Mouse (Mus musculus) intestine, embryonic 16.5 days (tissue): ENCODE measurements around the gene RPS10-NUDT3. TPM values are rescaled to one million over a fixed set of nuclear protein-coding genes. Genes with fewer than 3 reads are reported as not detected.

ENCODE experiments used
- ATAC-seq: fragments of 200-750 bp; cut with Nextera tagmentation; 2 replicates; pipeline ENCODE4 v1.8.0; 2017; ENCODE audit warnings: moderate TSS enrichment, moderate library complexity
- H3K27ac ChIP-seq: fragments of 300-500 bp; sonication (generic); 2 replicates; pipeline ENCODE4 v1.5.1; 2014; ENCODE audit warnings: mild to moderate bottlenecking, low read length
- H3K27me3 ChIP-seq: fragments of 300-500 bp; sonication (generic); replicated peaks from 2 replicates; pipeline ENCODE4 v1.6.1; 2014; ENCODE audit warnings: low read length, control low read depth, mixed read lengths; ENCODE audit not compliant: control insufficient read depth, insufficient read depth
- H3K36me3 ChIP-seq: fragments of 300-500 bp; sonication (generic); 2 replicates; pipeline ENCODE4 v1.6.1; 2014; ENCODE audit warnings: low read length, control low read depth; ENCODE audit not compliant: control insufficient read depth, insufficient read depth
- H3K4me1 ChIP-seq: fragments of 300-500 bp; sonication (generic); 2 replicates; pipeline ENCODE4 v1.6.1; 2014; ENCODE audit warnings: low read length, control low read depth, mixed read lengths; ENCODE audit not compliant: control insufficient read depth, insufficient read depth
- H3K4me2 ChIP-seq: fragments of 300-500 bp; sonication (generic); 2 replicates; pipeline ENCODE4 v1.6.1; 2014; ENCODE audit warnings: low read depth, low read length, control low read depth
- H3K4me3 ChIP-seq: fragments of 300-500 bp; sonication (generic); 2 replicates; pipeline ENCODE4 v1.5.1; 2014; ENCODE audit warnings: mild to moderate bottlenecking, low read length
- H3K9ac ChIP-seq: fragments of 300-500 bp; sonication (generic); 2 replicates; pipeline ENCODE4 v1.6.1; 2014; ENCODE audit warnings: low read depth, low read length
- H3K9me3 ChIP-seq: fragments of 300-500 bp; sonication (generic); 2 replicates; pipeline ENCODE4 v1.6.1; 2016; ENCODE audit warnings: low read length, control low read depth; ENCODE audit not compliant: control insufficient read depth
- WGBS: fragments of 180-500 bp; shearing (Covaris S2); extraction: QIAGEN DNeasy Blood & Tissue Kit; methylation state at CpG from one replicate; pipeline ENCODE4 v1.1.7; 2014; 5-methylcytosine and 5-hydroxymethylcytosine counted together
- polyA plus RNA-seq: library from polyadenylated mRNA; unstranded; fragments of >200 nt; fragmentation: Nextera tagmentation; extraction: Ambion mirVana; gene quantifications from 2 replicates; pipeline ENCODE4 v1.2.1, GENCODE M21; 2015

Gene RPS10-NUDT3
- polyA plus RNA-seq, 1 experiment from 2014 or later = not detected

DNA sequence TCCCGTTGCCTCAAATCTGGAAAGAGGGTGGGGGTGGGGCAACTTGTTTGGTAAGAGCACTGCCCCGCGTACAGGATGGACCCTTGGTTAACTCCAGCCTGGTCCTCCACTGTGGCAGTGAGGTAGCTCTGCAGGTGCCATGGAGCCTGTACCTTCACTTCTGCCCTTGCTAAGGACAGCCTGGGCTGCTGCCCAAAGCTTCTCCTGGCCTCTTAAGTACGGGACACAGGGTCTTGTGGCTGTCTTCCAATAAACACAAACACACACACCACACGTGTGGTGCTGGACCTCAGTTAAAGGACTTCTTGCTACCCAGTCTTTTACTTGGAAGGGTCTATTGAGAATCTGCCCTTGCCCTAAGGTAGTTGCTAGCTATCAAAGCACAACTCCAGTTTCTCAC, 76.2 kb downstream of the RPS10-NUDT3 start:
- H3K9me3 ChIP-seq = no peaks in the 10 kb centered on the region
- peak overlapping the region; percentile 90 for H3K4me2 ChIP-seq
- peaks cover 46% of the 10 kb centered on the region for H3K4me1 ChIP-seq
- ATAC-seq = no peak
- H3K36me3 ChIP-seq = no peaks in the 10 kb centered on the region
- peak overlapping the region; percentile 61 for H3K27ac ChIP-seq
- peak overlapping the region; percentile 83 for H3K4me3 ChIP-seq
- H3K27me3 ChIP-seq = no peaks in the 10 kb centered on the region
- peak overlapping the region; percentile 92 for H3K9ac ChIP-seq
- 12% methylated on average over 5 of the region's 5 CpGs for WGBS

DNA sequence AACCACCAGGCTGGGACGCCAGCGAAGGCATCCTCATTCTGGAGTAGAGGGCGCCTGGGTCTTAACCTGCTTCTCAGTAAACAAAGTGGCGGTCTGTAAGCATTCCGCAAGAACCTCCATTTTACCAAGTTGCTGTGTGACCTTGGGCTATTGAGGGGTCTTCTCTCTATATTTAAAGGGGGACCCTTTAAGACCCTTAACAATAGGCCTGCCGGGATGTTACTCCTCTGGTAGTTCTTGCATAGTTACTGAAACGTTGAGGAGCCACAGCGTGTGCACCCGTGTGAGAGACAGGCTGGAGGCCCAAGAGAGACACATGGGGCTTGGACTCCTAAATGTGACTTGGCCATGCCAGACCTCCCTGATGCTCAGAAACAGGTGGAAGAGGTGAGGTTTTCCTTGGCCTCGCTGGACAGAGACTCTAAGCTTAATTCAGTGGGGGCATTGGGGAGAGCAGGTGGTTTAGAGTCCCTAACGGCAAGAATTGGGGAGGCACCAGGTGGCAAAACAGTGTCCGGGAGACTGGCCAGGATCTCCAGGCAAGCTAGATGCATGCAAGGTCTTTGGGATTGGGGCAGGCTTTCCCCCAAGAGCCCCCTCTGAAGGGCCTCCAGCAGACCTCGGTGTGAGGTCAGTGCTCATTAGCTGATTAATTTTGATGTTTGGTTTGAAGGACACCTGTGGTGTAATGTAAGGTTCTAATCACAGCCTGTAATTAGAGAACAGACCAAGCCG, 76.9 kb downstream of the RPS10-NUDT3 start:
- WGBS = 6% methylated on average over 14 of the region's 14 CpGs
- H3K9me3 ChIP-seq = no peaks in the 10 kb centered on the region
- no peak for ATAC-seq
- H3K27me3 ChIP-seq = no peaks in the 10 kb centered on the region
- H3K4me1 ChIP-seq = peaks cover 44% of the 10 kb centered on the region
- peak overlapping the region; percentile 83 for H3K4me3 ChIP-seq
- peak overlapping the region; percentile 90 for H3K4me2 ChIP-seq
- H3K9ac ChIP-seq = peak overlapping the region; percentile 92
- peak overlapping the region; percentile 96 for H3K27ac ChIP-seq
- H3K36me3 ChIP-seq = no peaks in the 10 kb centered on the region

DNA sequence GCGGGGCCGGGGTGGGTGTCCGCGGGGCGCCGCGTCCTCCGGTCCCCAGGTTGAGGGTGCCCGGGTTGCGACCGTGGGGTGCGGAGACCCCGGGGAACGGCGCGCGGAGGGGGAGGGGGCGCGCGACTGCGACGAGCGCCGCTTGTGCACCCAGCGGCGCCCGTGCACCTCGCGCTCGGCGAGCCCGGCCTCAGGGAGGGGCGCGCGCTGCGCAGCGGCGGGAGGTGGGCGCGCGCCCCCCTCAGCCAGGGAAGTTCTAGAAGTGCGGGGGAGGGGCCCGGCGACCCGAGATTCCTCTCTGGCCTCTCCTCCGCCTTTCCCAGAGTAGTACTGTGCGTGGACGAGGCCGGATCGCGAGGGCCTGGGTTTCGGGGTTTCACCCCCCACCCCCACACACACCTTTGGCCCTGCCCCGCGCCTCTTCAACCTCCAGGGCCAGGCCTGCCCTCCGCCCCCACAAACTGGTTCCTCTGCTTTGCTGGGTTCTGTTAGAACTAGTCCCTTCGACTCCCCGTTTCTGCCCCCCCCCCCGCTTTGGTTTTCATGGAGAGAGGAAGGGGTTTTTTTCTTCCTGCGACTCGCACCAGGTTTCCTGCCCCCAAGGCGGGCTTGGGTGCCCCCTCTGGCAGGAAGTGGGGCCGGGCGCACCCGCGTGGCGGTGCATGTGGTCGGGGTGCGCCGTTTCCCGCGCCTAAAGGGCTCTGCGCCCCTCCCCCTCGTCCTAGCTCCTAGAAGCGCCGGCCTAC, 77.7 kb downstream of the RPS10-NUDT3 start:
- peak overlapping the region; percentile 83 for H3K4me3 ChIP-seq
- peaks cover 44% of the 10 kb centered on the region for H3K4me1 ChIP-seq
- H3K27ac ChIP-seq = peak overlapping the region; percentile 96
- peak overlapping the region; percentile 90 for H3K4me2 ChIP-seq
- no peaks in the 10 kb centered on the region for H3K27me3 ChIP-seq
- no peaks in the 10 kb centered on the region for H3K9me3 ChIP-seq
- peak overlapping the region; percentile 92 for H3K9ac ChIP-seq
- H3K36me3 ChIP-seq = no peaks in the 10 kb centered on the region
- under 1% methylated on average over 65 of the region's 75 CpGs for WGBS
- ATAC-seq = peak; percentile 9

DNA sequence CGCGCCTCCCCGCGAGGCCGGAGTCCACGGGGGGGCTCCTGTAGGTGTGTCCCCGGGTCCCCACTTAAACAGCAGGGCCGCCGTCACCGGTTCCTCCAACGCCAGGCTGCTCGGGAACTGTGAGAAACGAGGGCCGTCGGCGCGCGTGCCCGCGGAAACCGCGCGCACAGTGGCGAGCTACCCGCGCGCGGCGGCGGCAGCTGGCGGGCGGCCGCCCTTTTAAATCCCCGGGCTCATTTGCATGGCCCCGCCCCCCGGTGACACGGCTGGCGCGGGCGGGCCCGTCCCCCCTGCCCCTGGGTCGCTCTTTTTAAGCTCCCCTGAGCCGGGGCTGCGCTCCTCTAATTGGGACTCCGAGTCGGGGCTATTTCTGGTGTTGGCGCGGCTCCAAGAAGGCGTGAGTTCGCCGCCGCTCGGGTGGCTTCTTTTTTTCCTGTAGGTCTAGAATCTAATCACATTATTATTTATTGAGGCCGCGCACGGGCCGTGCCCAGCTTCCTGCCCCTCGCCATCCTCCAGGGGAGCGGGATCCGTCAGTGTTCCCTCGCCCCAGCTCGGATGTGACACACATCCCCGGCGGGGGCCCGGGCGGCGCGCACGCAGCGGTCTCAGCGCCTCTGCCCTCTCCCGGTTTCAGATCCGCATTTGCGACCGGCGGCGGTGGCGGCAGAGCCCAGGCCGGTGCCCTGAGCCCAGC, 78.6 kb downstream of the RPS10-NUDT3 start, which contains the start of gene Hmga1:
Hmga1 (plus strand) TSS at position 183 of the 697 bp plus-strand sequence.
- Histone ChIP-seq H3K4me1 (peaks cover 36% of the 10 kb centered on the region), H3K27ac (peak within 1 kb of the TSS; percentile 96), H3K27me3 (no peaks in the 10 kb centered on the region), H3K4me3 (peak within 1 kb of the TSS; percentile 83), H3K4me2 (peak within 1 kb of the TSS; percentile 90), H3K9ac (peak within 1 kb of the TSS; percentile 92), H3K9me3 (no peaks in the 10 kb centered on the region), H3K36me3 (no peaks in the 10 kb centered on the region)
- peak; percentile 70 for ATAC-seq
- under 1% methylated on average over 78 of the region's 79 CpGs for WGBS

DNA sequence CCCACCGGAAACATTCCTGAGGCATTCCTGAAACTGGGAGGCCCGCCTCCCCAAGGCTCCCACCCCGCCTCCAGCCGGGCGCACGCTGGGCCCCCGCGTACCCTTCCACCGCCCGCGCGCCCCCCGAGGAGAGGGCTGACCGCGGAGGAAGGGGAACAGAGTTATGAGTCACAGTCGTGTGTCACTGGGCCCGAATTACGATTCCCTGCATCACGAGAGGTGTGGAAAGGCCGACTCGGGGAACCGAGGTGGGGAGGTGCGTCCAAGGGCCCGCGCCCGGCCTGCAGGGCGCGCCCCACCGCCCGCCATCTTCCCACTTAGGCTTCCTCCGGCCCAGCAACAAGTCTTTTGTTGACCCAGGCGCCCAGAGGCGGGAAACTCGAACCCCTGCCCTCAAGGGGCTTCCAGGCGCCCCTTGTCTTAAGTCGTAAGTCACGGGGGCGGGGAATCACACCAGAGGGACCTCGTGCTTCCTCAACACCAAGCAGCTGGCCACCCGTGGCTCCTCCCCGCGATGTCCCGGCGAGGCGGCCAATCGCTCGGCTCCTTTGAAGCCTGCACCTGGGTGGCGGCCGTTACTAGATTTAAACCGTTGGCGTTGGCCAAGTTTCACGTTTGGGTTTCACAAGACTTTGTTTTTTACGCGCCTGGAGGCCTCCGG, 79.4 kb downstream of the RPS10-NUDT3 start:
- Histone ChIP-seq H3K4me2 (peak overlapping the region; percentile 90), H3K27me3 (no peaks in the 10 kb centered on the region), H3K27ac (peak overlapping the region; percentile 96), H3K4me3 (peak overlapping the region; percentile 83), H3K36me3 (no peaks in the 10 kb centered on the region), H3K9me3 (no peaks in the 10 kb centered on the region), H3K9ac (peak overlapping the region; percentile 92), H3K4me1 (peaks cover 30% of the 10 kb centered on the region)
- peak; percentile 61 for ATAC-seq
- WGBS = under 1% methylated on average over 47 of the region's 55 CpGs

DNA sequence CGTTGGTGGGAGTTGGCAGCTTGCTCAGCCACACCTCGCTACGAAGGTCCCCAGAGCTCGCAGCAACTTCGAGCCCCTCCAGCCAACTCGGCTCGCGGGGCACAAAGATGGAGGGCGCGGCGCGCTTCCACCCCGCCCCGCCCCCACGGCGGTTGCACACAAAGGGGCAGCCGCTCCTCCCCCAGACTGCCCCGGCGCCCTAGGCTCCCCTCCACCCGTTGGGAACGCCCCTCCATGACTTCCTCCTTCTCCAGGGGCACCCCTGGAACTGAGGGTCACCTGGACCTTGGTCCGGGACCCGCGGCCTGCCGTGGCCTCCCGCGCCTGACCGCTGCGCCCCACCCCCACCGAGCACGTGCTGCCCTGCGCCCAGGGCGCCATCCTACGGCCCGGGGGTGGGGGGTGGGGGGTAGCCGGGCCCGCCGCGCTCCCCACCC, 79.9 kb downstream of the RPS10-NUDT3 start:
- H3K4me3 ChIP-seq = peak overlapping the region; percentile 83
- ATAC-seq = peak; percentile 49
- peaks cover 28% of the 10 kb centered on the region for H3K4me1 ChIP-seq
- H3K9me3 ChIP-seq = no peaks in the 10 kb centered on the region
- H3K27ac ChIP-seq = peak overlapping the region; percentile 96
- no peaks in the 10 kb centered on the region for H3K27me3 ChIP-seq
- H3K4me2 ChIP-seq = peak overlapping the region; percentile 90
- WGBS = 2% methylated on average over 32 of the region's 39 CpGs
- no peaks in the 10 kb centered on the region for H3K36me3 ChIP-seq
- peak overlapping the region; percentile 92 for H3K9ac ChIP-seq

DNA sequence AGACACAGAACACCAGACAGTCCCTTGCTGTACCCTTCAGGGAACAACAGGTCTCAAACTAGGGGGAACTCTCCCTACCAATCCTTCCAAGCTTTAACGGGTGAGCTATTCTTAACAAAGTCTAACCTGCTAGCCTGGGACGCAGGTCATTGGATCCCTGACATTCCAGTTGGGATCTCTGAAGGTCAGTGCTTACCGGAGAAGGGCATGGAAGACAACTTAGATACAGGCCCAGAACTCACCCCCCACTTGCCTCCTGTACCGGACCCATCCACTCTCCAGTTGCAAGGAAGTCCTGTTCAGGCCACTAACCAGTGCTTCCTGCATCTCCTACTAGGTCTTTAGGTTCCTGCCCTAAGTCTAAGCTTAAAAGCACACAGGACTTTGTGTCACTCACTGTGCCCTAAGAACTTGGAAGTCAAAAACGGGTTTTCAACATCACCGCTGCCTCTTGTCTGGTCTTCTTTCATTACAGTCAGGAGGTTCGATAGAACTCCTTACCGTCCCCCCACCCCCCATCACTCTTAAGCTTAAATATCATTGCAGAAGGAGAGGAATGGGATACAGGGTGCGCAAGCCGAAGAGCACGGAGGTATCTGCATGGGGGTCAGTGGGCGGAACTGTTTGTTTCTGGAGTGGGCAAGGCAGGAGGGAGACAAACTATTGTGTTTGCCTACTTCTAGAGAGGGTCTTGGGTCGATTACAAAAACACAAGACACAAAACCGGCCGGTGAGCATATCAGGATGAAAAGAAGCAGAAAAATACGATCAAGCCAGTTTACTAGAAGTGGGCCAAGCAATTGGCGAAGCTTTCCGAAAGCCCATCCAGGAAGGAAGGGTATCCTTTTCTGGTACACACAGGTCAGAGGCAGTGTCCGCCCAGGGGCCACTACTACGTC, 80.7 kb downstream of the RPS10-NUDT3 start:
- H3K9me3 ChIP-seq = no peaks in the 10 kb centered on the region
- H3K9ac ChIP-seq = peak overlapping the region; percentile 92
- H3K36me3 ChIP-seq = no peaks in the 10 kb centered on the region
- H3K27me3 ChIP-seq = no peaks in the 10 kb centered on the region
- H3K4me1 ChIP-seq = peaks cover 26% of the 10 kb centered on the region
- peak overlapping the region; percentile 83 for H3K4me3 ChIP-seq
- no peak for ATAC-seq
- H3K4me2 ChIP-seq = peak overlapping the region; percentile 90
- WGBS = 53% methylated on average over 20 of the region's 20 CpGs
- peak overlapping the region; percentile 96 for H3K27ac ChIP-seq
